Mouse (Mus musculus) heart, postnatal 0 days (tissue): ENCODE results near the gene Ttc23.

Experiments used
- CTCF ChIP-seq: IDR thresholded peaks from 2 replicates; pipeline ENCODE4 v1.5.1; 2016; ENCODE audit warnings: antibody characterized with exemption, control low read depth, low read depth
- EP300 ChIP-seq: IDR thresholded peaks from 2 replicates; pipeline ENCODE4 v1.6.1; 2016; ENCODE audit warnings: antibody characterized with exemption, low read depth

GRCm38 (mm10) chr7:67622151-67622550 is 25.1 kb upstream of the Ttc23 start:
- TF ChIP-seq CTCF, result no peak
- TF ChIP-seq EP300, result no peak
